Mouse (Mus musculus): ENCODE data around the gene Ifna4.
A peak's percentile ranks its signal among the peaks of the same experiment; 100 is the strongest.

Gene Ifna4

DNA sequence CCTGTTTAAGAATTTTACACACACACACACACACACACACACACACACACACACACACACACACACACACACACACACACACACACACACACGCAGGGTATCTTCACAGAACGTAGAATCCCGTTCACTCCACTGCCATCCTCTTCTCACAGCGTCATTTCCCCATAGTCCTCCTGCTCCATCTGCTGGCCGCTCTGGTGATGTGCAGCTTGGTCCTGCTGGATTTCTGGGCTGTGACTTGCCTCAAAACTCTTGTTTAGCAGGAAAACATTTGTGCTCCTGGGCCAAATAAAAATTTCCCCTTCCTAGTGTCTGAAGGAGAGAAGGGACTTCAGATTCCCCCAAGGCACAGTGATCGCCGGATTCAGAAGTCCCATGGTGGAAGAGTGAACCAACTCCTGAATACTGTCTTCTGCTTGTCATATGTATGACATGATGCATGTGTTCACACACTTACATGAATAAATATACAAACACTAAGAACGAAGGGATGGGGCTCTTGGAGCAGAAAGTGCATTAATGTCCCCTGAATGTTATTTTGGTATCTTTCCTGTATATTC lies 25.8 kb downstream of the Ifna4 start:
- peak; percentile 69 for DNase-seq (ENCODE audit: low spot score)

DNA sequence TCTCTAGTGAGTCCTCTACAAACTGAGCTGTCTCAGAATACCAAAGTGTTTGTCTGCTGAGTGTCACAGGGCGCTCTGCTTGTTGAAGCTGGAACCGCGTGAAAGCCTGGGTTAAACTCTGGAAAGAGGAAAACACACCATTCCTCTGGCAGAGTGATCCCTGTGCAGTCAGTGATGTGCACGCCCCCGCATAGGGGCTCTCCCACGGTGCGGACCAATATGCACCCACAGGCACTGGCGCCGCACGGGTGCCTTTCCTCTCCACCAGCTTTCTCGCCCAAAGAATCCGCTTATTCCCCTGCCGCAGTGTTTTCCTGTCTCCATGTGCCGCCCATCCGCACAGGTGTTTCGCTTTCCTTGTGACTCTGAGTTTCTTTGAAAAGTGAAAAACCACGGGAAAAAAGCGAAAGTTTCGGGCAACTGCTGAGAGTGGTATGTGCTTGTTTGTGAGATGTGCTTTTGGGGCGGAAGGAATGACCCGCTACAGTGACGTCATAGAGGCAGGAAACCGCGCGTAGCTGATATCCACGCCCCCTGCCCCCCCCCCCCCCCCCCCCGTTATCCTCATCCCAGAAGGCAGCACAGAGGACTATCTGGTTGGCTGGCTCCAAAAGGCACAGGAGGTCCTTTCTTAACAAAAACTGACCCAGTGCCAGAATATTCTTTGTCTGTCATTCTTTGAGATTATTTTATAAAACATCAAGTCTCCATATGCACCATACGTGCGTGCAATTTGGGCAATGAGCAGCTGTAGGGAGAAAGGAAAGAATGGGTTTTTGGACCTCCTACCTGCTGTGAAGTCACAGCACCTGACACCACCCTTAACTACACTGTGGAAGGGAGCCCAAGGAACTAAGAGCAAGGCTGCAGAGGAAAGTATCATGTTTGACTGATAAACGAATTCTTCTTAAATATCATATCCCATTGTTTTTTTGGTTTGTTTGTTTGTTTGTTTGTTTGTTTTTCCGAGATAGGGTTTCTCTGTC lies 26.6 kb downstream of the Ifna4 start:
- peak; percentile 14 for DNase-seq (ENCODE audit: low spot score)

DNA sequence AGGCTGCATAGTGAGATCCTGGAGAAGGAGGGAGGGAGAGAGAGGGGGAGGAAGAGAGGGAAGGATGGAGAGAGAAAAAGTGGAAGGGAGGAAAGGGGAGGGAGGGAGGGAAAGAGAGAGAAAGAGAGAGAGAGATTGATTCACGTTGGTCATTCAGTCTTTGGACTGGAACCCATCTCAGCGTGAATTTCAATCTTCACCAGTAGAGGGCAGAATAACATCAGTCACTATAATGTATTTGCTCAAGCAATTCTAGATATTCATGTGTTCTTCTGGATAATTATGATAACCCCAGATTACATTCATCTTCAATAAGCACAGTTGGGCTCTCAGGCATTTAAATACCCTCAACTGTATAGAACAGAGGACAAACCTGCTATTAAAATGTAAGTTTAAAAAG lies 31.0 kb downstream of the Ifna4 start:
- DNase-seq (ENCODE audit: low spot score): no peak

- no peak for DNase-seq (ENCODE audit: low spot score)
Observed at GRCm38 (mm10) chr4:88875435-88876095, 33.9 kb downstream of the Ifna4 start.

DNA sequence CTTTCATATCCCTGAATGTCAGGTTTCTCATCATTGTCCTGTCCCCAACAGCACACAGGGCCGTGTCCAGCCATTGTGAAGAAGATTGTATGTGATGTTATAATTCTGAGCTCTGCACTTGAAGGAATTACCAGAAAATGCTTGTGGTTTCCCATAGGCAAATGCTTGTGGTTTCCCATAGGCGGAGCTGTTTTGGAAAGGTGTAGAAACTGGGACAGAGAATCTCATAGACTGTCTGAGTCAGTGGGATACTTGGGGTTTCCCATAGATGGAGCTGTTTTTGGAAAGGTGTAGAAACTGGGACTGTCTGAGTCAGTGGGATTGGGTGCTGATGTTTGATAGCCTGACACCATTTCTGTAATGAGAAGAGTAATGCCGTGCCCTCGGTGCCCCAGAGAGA lies 34.9 kb downstream of the Ifna4 start:
- no peak for DNase-seq (ENCODE audit: low spot score)

- no peak for DNase-seq (ENCODE audit: low spot score)
Observed at GRCm38 (mm10) chr4:88878246-88878645, 36.6 kb downstream of the Ifna4 start.

DNA sequence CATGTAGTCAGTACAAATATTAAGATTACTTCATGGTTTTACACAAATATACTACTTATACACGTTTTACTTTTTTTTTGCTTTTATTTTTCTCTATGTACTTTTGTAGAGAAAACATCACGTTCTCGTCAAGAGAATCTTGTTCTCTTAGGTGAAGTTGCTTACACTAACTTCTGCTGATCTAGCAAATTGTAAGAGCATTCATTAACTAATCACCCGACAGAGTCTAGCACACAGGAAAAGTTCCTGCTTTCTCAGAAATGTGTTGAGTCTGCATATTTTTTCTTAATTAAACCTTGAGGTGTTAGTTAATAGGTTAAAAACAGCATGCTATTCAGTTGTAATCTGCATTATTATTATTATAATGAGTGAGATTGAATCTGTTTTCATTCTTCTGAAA lies 37.1 kb downstream of the Ifna4 start:
- DNase-seq (ENCODE audit: low spot score): no peak

DNA sequence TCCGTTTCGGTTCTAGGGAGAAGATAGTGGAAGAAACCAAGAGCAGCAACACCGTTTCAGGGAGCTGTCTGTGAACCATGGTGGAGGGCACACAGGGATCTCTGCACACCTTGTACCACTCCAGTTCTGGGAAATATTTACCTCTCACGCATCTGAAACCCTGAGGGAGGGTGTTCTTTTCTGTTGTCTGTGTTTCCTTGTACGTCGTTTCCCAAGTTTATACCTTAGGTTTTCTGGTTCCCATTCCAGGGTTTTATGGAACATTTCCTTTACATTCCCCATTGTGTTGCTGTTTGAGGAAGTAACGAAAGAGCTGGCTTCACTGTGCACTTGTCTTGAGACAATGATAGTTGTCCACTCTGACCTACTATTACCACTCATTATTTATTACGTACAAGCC lies 38.4 kb downstream of the Ifna4 start, which contains the start of gene Ifne:
TSS of gene Ifne (minus strand) at position 101 of the 400 bp plus-strand sequence.
- DNase-seq (ENCODE audit: low spot score): no peak

DNA sequence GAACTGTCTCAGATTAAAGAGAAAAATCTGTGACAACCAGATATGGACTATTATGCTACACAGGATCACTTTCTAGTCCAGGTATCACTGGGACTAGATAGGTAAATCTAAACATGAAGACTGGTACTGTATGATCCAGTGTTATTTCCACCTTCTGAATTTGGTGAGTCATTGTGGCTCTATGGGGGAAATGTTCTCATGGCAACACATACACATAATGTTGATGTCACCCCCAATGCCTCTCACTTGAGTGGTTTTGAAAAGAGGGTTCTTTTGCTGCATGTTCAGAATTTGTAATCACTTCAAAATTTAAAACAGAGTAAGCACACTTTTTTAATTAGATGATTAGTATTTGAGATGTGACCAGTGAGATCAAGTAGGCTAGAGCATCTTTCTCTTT lies 46.6 kb downstream of the Ifna4 start:
- no peak for DNase-seq (ENCODE audit: low spot score)
